Mouse (Mus musculus) CD4-positive, CD25-positive, alpha-beta regulatory T cell, adult 4 months (primary cell): ENCODE data around the gene Ulk4. TPM values are rescaled to one million over a fixed set of nuclear protein-coding genes. Genes with fewer than 3 reads are reported as not detected.
"Not testable (repeated sequence)": the region's sequence is repeated elsewhere in the genome, so short reads cannot be mapped to it uniquely, and the experiment has no call there.

ENCODE experiments used
- ATAC-seq: one replicate; pipeline ENCODE4 v1.8.0; 2017
- polyA plus RNA-seq, 2 experiments: library from polyadenylated mRNA; unstranded; fragments of 100-300 nt; shearing (Covaris generic); gene quantifications; one replicate each; pipeline ENCODE4 v1.2.1; 2017

The Ulk4 gene
- polyA plus RNA-seq, 2 experiments from 2014 or later = 1.5 to 6.2 TPM

DNA sequence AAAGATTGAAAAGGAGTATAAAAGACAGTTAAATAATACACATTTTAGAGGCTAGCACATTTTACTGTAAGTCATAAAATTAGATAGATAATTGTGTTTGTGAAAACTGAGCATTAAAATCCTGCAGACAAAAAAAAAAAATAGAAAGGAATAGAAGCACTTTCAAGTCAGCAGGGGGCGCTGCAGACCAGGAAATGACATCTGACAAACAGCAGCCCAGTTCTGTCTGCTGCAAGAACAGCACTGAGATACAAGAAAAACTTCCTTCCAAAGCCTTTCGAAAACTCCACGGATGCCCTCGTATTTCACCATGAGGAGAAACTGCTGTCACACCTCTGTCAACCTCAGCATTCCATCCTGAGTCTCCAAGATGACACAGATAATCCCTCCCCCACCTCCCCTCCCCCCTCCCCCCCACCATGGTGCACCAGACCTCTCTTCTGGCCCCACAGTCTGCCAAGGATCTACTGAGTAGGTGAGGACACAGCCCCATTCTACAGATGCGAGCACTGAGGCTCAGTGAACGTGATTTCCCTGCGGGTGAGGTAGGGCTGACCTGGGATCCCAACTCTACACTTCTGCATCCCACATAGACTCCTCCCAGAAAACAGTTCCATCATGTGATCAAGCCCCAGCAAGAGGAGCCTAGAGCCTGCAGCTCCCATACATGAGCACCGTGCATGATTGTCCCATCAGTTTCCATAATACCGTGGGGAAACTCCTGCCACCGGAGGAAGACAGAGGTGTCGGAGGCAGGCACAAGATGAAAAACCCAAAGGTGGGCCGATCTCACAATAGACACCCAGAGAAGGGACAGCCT, 28.8 kb downstream of the Ulk4 start:
- no peak for ATAC-seq

DNA sequence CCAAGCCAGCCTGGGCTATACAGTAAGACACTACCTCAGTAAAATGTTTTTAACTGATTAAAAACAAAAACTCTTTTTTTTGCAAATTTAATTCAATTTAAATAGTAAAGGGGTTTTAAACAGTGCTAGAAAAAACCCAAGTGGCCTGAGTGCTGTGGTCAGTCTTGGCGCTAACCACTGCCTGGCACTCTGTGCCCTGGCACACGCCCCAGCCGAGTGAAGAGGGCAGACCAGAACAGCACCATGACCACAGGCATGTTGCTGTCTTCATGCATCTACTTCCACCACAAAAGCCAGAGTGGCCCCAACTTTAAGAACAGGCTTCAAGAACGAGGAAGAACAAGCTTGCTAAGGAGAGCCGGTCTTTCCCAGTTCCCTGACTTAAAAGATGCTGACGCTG, 29.9 kb downstream of the Ulk4 start:
- no peak for ATAC-seq

GRCm38 (mm10) chr9:121242331-121242730, 34.7 kb downstream of the Ulk4 start:
- ATAC-seq = no peak

DNA sequence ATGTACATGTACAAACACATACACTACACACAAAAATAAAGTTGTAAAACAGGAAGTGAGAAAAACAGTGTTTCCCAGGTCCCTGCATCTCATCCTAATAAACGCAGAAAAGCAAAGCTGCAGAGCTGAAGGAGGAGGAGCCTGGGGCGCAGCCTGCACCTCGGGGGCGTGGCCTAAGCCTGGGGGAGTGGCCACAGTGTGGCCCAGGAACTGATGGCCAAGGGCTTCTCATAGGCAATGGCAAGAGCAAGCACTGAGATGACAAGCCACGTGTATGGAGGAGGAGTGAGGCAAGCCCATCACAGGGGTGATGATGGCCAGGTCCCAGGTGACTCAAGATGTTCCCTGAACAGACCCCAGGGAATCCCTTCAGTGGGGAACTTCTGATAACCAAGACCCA, 35.2 kb downstream of the Ulk4 start:
- no peak for ATAC-seq

DNA sequence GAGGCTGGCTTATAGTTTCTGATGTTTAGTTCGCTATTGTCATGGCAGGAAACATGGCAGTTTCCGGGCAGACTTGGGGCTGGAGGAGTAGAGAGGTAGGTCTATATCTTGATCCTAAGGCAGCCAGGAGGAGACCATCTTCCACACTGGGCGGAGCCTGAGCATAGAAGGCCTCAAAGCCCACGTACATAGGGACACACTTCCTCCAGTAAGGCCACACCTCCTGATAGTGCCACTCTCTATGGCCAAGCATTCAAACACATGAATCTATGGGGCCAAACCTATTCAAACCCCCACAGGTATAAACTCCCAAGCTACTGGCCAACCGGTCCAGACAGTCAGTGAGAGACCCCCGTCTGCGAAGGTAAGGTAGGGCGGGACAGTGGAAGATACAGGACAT, 35.6 kb downstream of the Ulk4 start:
- no peak for ATAC-seq

DNA sequence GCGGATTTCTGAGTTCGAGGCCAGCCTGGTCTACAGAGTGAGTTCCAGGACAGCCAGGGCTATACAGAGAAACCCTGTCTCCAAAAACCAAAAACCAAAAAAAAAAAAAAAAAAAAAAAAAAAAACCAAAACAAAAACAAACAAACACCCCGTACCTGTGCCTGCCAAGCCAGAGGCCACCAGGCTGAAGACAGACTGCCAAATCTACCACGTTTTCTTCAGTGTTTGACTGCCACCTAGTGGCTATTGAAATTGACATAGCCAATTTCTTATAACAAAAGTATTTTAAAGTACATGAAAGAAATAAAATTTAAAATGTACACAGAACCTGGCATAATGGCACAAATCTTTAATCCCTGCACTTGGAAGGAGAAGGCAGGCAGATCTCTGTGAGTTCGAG, 36.8 kb downstream of the Ulk4 start:
- peak; percentile 54 for ATAC-seq

DNA sequence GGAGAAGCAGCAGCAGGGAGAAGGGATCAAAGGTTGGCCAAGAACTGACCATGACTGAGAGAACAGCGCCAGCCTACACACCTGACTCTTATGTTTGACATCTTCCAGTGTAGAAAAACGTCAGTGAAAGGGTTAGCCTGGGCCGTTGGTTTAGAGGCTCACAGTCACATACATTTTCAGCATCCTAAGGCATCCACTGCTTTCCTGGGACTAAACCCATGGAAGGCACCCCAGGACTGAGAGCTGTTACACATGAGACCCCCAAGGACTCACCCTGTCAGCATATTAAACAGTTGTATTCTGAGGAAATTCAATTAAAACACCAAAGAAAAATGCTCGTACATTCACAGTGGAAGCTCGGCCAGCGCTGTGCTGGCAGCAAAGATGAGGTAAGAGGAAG, 37.4 kb downstream of the Ulk4 start:
- no peak for ATAC-seq

- no peak for ATAC-seq
Observed at GRCm38 (mm10) chr9:121218636-121219035, 58.4 kb downstream of the Ulk4 start.

DNA sequence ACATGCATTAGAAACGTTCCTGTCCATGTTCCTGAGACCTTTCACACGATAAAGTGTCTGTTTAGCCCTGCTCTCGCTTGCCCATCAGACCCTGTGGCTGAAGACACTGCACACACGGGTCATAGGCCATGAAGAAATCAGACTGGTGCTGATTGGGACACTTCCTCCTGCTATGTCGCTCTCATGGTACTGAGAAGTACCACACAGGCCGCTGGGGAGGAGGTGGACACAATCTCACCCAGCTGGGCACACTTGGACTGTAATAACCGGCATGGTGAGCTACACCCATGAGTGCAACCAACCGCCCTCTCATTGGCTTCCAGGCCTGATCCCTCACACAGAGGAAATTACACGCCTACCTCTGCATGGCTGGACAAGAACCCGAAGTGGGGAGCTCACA, 58.8 kb downstream of the Ulk4 start:
- no peak for ATAC-seq

DNA sequence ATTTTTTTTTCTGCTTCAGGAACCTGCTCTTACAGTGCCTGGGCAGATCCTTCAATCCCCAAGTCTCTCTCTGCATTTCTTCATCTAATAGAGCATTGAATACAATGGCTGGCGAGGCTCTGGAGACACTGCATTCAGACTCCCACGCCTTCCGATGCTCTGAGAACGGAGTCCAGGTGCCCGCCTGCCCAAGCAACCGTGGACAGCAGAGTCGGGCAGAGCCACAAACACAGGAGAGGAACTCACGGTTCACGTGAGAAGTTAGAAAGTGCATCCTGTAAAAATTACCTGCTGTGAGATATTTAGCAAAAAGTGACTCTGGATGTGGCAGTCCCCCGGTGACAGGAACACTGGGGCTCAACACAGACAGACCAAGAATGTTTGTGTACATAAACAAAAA, 59.3 kb downstream of the Ulk4 start:
- ATAC-seq = no peak

DNA sequence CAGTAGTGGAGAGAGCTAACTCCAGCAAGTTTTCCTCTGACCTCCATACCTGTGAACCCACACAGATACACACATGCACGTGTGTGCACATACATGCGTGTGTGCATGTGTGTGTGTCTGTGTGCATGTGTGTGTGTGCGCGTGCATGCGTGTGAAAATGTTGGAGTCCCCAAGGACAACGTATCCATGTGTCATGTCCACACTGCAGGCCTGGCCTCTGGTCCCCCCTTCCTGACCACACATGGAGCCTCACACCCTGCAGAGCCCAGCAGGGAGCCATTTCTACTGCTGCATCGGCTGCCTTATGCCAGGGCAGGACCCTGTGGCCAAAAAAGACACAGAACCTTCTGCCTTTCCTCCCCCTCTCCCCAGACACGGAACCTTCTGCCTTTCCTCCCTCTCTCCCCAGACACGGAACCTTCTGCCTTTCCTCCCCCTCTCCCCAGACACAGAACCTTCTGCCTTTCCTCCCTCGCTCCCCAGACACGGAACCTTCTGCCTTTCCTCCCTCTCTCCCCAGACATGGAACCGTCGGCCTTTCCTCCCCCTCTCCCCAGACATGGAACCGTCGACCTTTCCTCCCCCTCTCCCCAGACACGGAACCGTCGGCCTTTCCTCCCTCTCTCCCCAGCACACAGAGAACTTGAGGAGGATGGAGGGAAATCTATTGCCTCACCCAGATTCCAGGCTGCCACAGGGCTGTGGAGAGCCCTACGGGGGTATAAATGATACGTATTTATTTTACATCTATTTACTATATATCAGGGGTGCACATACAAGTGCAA, 60.3 kb downstream of the Ulk4 start:
- no peak for ATAC-seq

- no peak for ATAC-seq
Observed at GRCm38 (mm10) chr9:121215349-121216000, 61.5 kb downstream of the Ulk4 start.

DNA sequence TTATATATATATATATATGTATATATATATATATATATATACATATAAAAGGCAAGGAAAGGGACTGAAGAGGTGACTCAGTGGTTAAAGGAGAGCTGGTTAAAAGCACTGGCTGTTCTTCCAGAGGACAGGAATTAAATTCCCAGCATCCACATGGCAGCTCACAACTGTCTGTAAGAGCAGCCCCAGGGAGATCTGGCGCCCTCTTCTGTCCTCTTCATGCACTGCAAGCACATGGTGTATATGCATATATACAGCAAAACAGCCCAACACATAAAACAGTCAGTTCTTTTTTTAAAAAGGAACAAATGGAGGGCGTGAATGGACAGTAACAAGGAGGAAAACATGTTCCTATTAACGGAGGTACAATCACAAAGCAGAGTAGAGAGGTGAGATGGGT, 64.7 kb downstream of the Ulk4 start:
- no peak for ATAC-seq

DNA sequence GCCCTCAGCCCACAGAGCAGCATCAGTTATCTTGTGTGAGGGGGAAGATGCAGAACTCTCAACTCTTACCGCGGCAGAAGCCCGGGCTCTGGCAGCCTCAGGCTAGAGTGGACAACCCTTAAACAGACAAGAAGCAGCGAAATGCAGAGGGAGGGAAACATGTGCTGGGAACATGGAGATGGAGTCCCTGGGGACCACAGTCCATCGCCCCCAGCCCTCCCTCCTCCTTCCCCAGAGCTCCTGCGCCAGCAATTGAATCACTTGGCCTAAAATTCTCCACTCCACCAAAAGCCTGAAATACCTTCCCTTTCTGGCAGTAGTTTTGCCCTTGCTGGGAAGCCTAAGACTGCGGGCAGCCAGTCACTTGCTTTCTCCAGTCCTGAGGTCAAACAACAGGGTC, 72.0 kb downstream of the Ulk4 start:
- no peak for ATAC-seq

DNA sequence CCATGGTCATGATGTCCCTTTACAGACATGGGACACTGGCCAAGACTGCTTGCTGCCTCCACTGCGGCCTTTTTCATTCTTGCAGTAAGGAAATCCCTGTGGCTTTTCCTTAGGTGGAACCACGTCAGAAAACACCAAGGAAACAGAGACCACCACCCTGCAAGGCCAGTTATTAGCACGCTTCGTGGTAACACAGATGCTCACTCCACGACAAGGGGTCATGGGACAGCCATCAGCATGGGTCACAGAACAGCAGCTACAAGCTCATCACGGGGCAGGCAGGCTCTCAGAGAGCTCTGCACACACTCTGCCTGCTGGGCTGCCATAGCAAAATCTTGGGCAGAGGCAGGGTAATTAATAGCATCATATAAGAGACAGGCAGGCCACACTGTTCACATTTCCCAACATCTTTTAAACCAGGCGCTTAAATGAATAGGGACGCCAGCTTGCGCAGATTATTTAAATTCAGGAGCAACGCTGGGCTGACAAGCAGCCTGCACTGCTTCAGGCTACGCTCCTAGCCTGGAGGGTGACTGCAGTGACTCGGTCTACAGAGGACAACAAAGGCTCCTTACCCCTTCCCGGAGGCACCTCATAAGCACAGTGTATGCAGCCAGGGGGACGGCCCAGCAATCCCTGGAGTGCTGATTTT, 72.7 kb downstream of the Ulk4 start:
- no peak for ATAC-seq

- no peak for ATAC-seq
Observed at GRCm38 (mm10) chr9:121203686-121204085, 73.3 kb downstream of the Ulk4 start.

GRCm38 (mm10) chr9:121199146-121199685, 77.8 kb downstream of the Ulk4 start:
- ATAC-seq = not testable (repeated sequence)

GRCm38 (mm10) chr9:121196473-121196872, 80.5 kb downstream of the Ulk4 start:
- ATAC-seq = no peak

DNA sequence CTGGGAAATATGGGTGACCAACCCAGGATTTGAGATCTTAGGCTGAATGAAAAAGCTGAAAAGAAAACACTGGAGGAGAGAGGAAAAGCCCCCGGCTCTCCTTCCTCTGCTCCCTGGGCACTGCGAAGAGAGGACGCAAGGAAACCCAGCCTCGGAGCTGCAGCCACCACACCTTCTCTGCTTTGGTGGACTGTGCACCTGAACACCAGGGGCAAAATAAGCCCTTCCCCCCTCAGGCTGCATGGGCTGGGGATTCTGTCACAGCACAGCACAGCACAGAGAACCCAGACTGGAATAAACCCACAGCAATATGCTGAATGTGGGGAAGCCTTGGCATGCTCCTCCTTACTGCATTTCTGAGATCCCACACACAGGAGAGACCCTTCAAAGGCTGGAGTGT, 81.9 kb downstream of the Ulk4 start:
- ATAC-seq = no peak

GRCm38 (mm10) chr9:121192601-121193370, 84.2 kb downstream of the Ulk4 start:
- no peak for ATAC-seq

- no peak for ATAC-seq
Observed at GRCm38 (mm10) chr9:121187811-121188210, 89.2 kb downstream of the Ulk4 start.

- no peak for ATAC-seq
Observed at GRCm38 (mm10) chr9:121185796-121186195, 91.2 kb downstream of the Ulk4 start.
